Mouse (Mus musculus) heart, postnatal 0 days (tissue): ENCODE measurements around the gene Fhl1.

Experiments used
- CTCF ChIP-seq: IDR thresholded peaks from 2 replicates; pipeline ENCODE4 v1.5.1; 2016; ENCODE audit warnings: antibody characterized with exemption, control low read depth, low read depth
- EP300 ChIP-seq: IDR thresholded peaks from 2 replicates; pipeline ENCODE4 v1.6.1; 2016; ENCODE audit warnings: antibody characterized with exemption, low read depth

GRCm38 (mm10) chrX:56753317-56754289, 22.0 kb downstream of the Fhl1 start:
- no peak for TF ChIP-seq CTCF
- no peak for TF ChIP-seq EP300
